Mouse (Mus musculus) erythroblast, embryonic 14.5 days (primary cell): ENCODE results near the gene Cux2.

ENCODE experiments used
- GATA1 ChIP-seq: IDR thresholded peaks from 2 replicates; pipeline ENCODE4 v1.6.1; 2012; ENCODE audit warnings: low read length, inconsistent platforms, mixed read lengths
- TAL1 ChIP-seq: IDR thresholded peaks from 3 replicates; pipeline ENCODE4 v1.6.1; 2012; ENCODE audit warnings: low read length, inconsistent platforms, mixed read lengths

DNA sequence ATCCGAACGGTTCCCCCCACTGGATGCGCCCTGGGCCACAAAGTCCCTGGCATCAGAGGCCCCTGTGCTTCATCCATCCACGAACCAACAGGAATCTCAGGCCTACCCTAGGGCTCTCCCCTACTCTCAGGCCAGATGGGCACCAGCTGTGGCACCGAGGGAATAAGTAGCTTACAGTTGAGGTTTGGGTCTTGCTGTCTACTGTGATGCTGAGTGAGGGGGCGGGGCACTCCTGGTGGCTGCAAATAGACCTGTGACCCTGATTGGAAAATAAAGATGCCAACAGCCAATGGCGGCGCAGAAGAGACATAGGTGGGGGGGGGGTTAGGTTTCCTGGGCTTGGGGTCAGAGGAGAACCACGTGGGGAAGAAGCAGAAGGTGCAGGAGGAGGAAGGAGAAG, 38.6 kb downstream of the Cux2 start:
- TF ChIP-seq TAL1, result no peak
- no peak for TF ChIP-seq GATA1
